Mouse (Mus musculus) thymus, postnatal 14 days (tissue): Measurements from ENCODE around the gene Slc2a3.
"Not testable (repeated sequence)": the region's sequence is repeated elsewhere in the genome, so short reads cannot be mapped to it uniquely, and the experiment has no call there.

Source experiments
- DNase-seq: peaks from one replicate; pipeline ENCODE4 v3.0.0; 2021

Slc2a3 gene

GRCm38 (mm10) chr6:122801801-122802514 is 518 bp upstream of the Slc2a3 start:
- DNase-seq, result peak; percentile 68

- no peak for DNase-seq
Measured at GRCm38 (mm10) chr6:122800640-122801300, 670 bp downstream of the Slc2a3 start.

- no peak for DNase-seq
Measured at GRCm38 (mm10) chr6:122795254-122795935, 6.0 kb downstream of the Slc2a3 start.

DNA sequence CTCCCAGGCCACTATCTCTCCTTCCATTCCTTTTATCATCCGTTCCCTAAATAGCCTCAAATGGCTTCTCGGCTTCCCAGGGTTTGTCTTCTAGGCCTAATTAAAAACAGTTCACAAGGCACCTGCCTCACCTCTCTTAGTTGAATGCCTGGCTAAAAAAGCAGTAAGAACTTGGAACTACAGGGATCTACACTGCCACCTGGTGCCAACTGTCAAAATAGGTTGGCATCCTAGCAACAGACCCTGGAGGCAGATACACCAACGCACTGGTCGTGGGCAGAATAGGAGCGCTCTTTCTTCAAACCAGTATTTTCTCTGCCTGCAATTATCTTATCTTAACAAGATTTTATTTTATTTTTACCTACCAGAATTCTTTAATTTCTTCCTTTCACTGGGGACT is 15.2 kb downstream of the Slc2a3 start:
- peak; percentile 69 for DNase-seq

DNA sequence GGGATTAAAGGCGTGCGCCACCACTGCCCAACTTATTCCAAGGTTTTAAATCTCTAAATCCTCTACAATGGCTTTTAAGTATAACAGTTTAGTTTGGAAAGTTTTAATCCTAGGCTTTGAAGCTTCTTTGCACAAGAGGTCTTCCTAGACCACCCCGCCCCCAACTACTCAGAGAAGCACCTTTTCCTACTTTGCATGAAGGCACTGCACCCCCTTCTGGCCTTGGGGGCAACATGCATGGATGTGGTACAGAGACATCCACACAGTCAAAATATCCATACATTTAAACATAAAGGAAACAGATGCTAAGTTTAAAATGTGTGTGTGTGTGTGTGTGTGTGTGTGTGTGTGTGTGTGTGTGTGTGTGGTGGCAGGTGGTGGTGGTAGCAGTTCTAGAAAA is 16.6 kb downstream of the Slc2a3 start:
- DNase-seq, result peak; percentile 59

DNA sequence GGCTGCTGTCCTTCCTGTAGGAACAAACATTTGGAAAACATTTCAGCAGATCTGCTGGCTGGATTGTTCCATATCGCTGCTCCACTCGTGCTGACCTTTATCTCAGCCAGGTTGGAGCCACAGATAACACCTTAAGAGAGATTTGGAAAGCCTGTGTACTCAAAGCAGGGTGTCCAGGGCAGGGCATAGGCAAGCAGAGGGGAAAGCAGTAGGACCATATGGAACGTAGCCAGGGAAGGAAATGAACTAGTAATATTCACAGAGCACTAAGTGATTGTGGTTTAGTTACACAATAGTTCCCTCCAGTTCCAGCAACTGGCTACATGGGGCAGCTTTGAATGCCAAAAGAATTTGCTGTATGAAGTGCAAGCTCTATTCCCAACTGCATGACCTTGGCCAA is 19.3 kb downstream of the Slc2a3 start:
- no peak for DNase-seq

DNA sequence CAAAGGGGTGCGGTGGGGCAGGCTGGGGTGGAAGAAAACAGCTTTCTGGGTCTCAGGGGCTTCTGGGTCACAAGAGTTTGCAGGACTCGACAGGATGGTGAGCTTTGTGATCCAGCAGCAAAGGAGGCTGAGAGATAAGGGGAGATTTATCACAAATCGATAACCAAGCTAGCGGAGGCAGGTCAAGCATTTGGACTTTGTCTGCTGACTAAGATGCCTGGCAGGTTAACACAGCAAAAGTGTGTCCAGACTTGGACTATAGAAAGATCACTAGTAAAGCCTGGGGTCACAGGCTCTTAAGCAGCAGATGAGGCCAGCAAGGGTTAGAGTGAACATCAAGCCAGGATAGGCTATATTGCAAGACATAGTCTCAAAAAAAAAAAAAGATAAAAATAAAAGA is 20.3 kb downstream of the Slc2a3 start:
- DNase-seq, result no peak

DNA sequence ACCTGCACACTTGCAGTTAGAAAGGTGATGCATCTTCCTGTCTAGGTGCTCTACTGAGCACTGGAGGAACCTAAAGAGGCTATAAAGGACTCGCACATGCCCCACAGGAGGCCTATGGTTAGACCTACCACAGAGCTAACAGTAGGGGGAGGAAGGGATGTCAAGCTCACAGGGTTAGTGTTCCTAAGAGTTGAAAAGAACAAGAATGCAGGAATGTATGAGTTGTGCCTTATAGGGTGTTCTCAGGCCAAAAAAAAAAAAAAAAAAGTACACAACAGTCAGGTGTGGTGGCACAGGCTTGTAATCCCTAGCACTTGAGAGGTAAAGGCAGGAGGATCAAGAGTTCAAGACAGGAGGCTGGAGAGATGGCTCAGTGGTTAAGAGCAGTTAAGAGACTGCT is 21.5 kb downstream of the Slc2a3 start:
- DNase-seq, result no peak

- no peak for DNase-seq
Measured at GRCm38 (mm10) chr6:122776040-122776439, 25.4 kb downstream of the Slc2a3 start.

DNA sequence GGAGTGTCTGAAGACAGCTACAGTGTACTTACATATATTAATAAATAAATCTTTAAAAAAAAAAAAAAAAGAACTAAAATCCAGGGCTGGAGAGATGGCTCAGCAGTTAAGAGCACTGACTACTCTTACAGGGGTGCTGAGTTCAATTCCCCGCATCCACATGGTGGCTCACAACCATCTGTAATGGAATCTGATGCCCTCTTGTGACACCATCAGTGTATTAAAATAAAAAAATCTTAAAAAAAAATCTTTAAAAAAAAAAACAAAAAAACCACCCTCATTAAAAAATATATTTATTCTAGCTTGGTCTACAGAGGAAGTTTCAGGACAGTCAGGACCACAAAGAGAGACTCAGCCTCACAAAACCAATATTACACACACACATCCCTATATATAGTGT is 27.1 kb downstream of the Slc2a3 start:
- no peak for DNase-seq

- DNase-seq, result no peak
Measured at GRCm38 (mm10) chr6:122772701-122773100, 28.7 kb downstream of the Slc2a3 start.

- no peak for DNase-seq
Measured at GRCm38 (mm10) chr6:122770760-122771315, 30.6 kb downstream of the Slc2a3 start.

- DNase-seq, result no peak
Measured at GRCm38 (mm10) chr6:122769771-122770759, 31.4 kb downstream of the Slc2a3 start.

GRCm38 (mm10) chr6:122768256-122768655 is 33.2 kb downstream of the Slc2a3 start:
- no peak for DNase-seq

GRCm38 (mm10) chr6:122767012-122767411 is 34.4 kb downstream of the Slc2a3 start:
- DNase-seq, result not testable (repeated sequence)

GRCm38 (mm10) chr6:122766145-122766968 is 35.1 kb downstream of the Slc2a3 start:
- DNase-seq, result no peak

- no peak for DNase-seq
Measured at GRCm38 (mm10) chr6:122765298-122765956, 36.0 kb downstream of the Slc2a3 start.

- peak; percentile 66 for DNase-seq
Measured at GRCm38 (mm10) chr6:122764446-122765297, 36.8 kb downstream of the Slc2a3 start.

DNA sequence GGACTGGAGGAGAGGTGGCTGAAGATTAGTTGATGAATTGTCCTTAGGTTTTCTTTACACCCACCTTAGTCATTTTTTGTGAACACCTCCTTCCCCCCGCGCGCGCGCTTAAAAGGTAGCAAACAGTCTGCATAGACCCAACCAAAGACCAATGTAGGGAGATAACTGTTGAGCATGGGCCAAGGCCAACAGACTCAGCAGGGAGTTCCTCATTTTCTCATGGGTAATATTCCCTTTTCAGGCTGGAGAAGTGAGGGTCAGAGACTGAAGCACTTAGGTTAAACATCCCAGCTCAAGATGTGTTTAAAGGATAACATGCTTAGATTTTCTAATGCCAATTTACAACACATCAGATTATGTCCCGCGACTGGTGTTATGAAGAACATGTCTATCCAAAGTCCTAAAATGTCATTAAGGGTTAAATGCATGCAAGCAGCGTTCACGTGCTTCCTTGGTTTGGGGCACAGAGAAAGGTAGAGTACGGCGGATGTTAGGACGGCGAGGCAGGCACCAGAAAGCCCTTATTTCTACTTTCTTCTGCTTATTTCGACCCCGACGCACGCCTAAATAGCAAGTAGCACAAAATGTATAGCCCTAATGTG is 37.5 kb downstream of the Slc2a3 start:
- DNase-seq, result no peak
